16 mouse cellular contexts compared by ENCODE assay signal in the genomic region with DNA sequence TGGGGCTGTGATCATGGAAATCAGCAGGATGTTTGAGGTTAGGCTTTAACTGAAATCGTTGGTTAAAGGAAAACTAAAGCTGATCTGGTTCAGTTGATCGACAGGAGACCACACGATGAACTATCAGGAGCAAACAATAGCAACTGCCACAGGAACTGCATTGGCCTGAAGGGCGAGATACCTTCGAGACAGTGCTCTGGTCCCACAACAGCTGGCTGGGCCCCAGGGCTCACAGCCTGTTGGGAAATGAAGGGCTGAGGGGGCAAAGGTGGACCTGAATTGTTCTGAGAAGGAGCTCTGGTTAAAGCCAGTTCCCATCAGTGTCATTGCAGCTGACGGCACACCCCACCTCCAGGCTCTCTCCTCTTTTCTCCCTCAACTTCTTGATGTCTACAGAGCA. TPM values are rescaled to one million over a fixed set of nuclear protein-coding genes. Genes with fewer than 3 reads are reported as not detected.
DNase-seq lines count a peak whose midpoint lies in the region; ATAC-seq and TF ChIP-seq lines count a peak whose summit lies in the region.
"Had no signal": no experiment of that assay in that cellular context is flagged by ENCODE, and none has a peak within 500 bp of the region (broad histone marks: within the 10 kb centered on the region; RNA-seq: fewer than 3 reads in every experiment).

No protein-coding gene starts in this region.

- no peaks in the 10 kb centered on the region for H3K9me3 ChIP-seq in midbrain, embryonic 10.5 days (replicated peaks)
- no peaks in the 10 kb centered on the region for H3K9me3 ChIP-seq in midbrain, embryonic 15.5 days
- no peaks in the 10 kb centered on the region for H3K9me3 ChIP-seq in intestine, embryonic 15.5 days
- H3K9me3 ChIP-seq in limb, embryonic 10.5 days (replicated peaks) = no peaks in the 10 kb centered on the region
- H3K9me3 ChIP-seq in neural tube, embryonic 15.5 days (replicated peaks) = no peaks in the 10 kb centered on the region
- H3K9me3 ChIP-seq: neural tube, embryonic 12.5 days had no signal

- DNase-seq in midbrain, embryonic 10.5 days (ENCODE audit: low spot score) = no peak
- DNase-seq in limb, embryonic 10.5 days (ENCODE audit: low spot score) = no peak
- DNase-seq in naive thymus-derived CD4-positive, alpha-beta T cell, adult 2 months (ENCODE audit: low read depth) = peak; percentile 43
- DNase-seq in cerebellum, adult 2 months = no peak
- no peak for DNase-seq in spleen, postnatal 4 days (ENCODE audit: low spot score in 2 of 2)
- DNase-seq: cerebellum, adult 11 months; lung, postnatal 36 days; right cerebral cortex, postnatal 25 days; thymus, postnatal 14 days had no signal

- no peaks in the 10 kb centered on the region for H3K27me3 ChIP-seq in midbrain, embryonic 10.5 days (ENCODE audit: low read depth, poor library complexity, severe bottlenecking)
- H3K27me3 ChIP-seq in midbrain, embryonic 15.5 days (replicated peaks) = no peaks in the 10 kb centered on the region
- no peaks in the 10 kb centered on the region for H3K27me3 ChIP-seq in intestine, embryonic 15.5 days (replicated peaks)
- no peaks in the 10 kb centered on the region; the same call in 1 of the 2 replicates for H3K27me3 ChIP-seq in limb, embryonic 10.5 days (ENCODE audit: low read depth, poor library complexity, severe bottlenecking)
- H3K27me3 ChIP-seq in cerebellum, adult 2 months (ENCODE audit: control insufficient read depth, insufficient read depth, low read length) = no peaks in the 10 kb centered on the region
- H3K27me3 ChIP-seq in neural tube, embryonic 15.5 days (replicated peaks) = peaks cover 4% of the 10 kb centered on the region
- H3K27me3 ChIP-seq: neural tube, embryonic 12.5 days had no signal

- TF ChIP-seq POLR2A in cerebellum, adult 2 months (IDR thresholded peaks at IDR 0.05; ENCODE audit: borderline replicate concordance, insufficient read depth, low read length) = no peak

- H3K4me3 ChIP-seq in midbrain, embryonic 10.5 days = no peak overlapping the region
- no peak overlapping the region for H3K4me3 ChIP-seq in midbrain, embryonic 15.5 days
- no peak overlapping the region for H3K4me3 ChIP-seq in intestine, embryonic 15.5 days (replicated peaks)
- no peak overlapping the region for H3K4me3 ChIP-seq in limb, embryonic 10.5 days
- H3K4me3 ChIP-seq in cerebellum, adult 2 months (replicated peaks; ENCODE audit: insufficient read depth, low read depth, low read length) = no peak overlapping the region
- no peak overlapping the region for H3K4me3 ChIP-seq in neural tube, embryonic 15.5 days (replicated peaks)
- H3K4me3 ChIP-seq: left cerebral cortex, adult 2 months; neural tube, embryonic 12.5 days had no signal

- no peak overlapping the region for H3K9ac ChIP-seq in midbrain, embryonic 15.5 days
- no peak overlapping the region for H3K9ac ChIP-seq in intestine, embryonic 15.5 days
- no peak overlapping the region for H3K9ac ChIP-seq in neural tube, embryonic 15.5 days (replicated peaks)
- H3K9ac ChIP-seq: neural tube, embryonic 12.5 days had no signal

- H3K4me2 ChIP-seq in midbrain, embryonic 15.5 days = no peak overlapping the region
- no peak overlapping the region for H3K4me2 ChIP-seq in intestine, embryonic 15.5 days (replicated peaks)
- no peak overlapping the region for H3K4me2 ChIP-seq in neural tube, embryonic 15.5 days
- H3K4me2 ChIP-seq: neural tube, embryonic 12.5 days had no signal

- H3K27ac ChIP-seq in midbrain, embryonic 10.5 days (replicated peaks) = peak overlapping the region; percentile 61
- H3K27ac ChIP-seq in midbrain, embryonic 15.5 days = no peak overlapping the region
- H3K27ac ChIP-seq in intestine, embryonic 15.5 days = 0 out of 2 replicates have a peak overlapping the region, but pooled peaks have one; percentile 18
- H3K27ac ChIP-seq in limb, embryonic 10.5 days = peak overlapping the region; percentile 53; the same call in 1 of the 2 replicates
- H3K27ac ChIP-seq in cerebellum, adult 2 months (ENCODE audit: insufficient read depth, low read length) = no peak overlapping the region
- H3K27ac ChIP-seq in neural tube, embryonic 15.5 days (replicated peaks) = no peak overlapping the region
- H3K27ac ChIP-seq: left cerebral cortex, adult 2 months; neural tube, embryonic 12.5 days had no signal

- no peak for TF ChIP-seq CTCF in cerebellum, adult 2 months (IDR thresholded peaks at IDR 0.05; ENCODE audit: borderline replicate concordance, insufficient read depth, low read depth, low read length)

- peaks cover 47% of the 10 kb centered on the region for H3K4me1 ChIP-seq in midbrain, embryonic 10.5 days
- H3K4me1 ChIP-seq in midbrain, embryonic 15.5 days = peaks cover 5% of the 10 kb centered on the region; the same call in 1 of the 2 replicates
- peaks cover 55% of the 10 kb centered on the region for H3K4me1 ChIP-seq in intestine, embryonic 15.5 days (replicated peaks)
- peaks cover 66% of the 10 kb centered on the region for H3K4me1 ChIP-seq in limb, embryonic 10.5 days
- H3K4me1 ChIP-seq in cerebellum, adult 2 months (ENCODE audit: control insufficient read depth, insufficient read depth, low read length) = peaks cover 31% of the 10 kb centered on the region
- peaks cover 16% of the 10 kb centered on the region for H3K4me1 ChIP-seq in neural tube, embryonic 15.5 days

- no peak for ATAC-seq in midbrain, embryonic 15.5 days (replicated peaks)
- peak; percentile 81 for ATAC-seq in intestine, embryonic 15.5 days
- ATAC-seq in neural tube, embryonic 15.5 days (ENCODE audit: low FRiP score) = no peak
- ATAC-seq: activated CD4-positive, CD25-positive, alpha-beta regulatory T cell, adult 4 months; hindbrain, embryonic 16.5 days had no signal

- no peaks in the 10 kb centered on the region for H3K36me3 ChIP-seq in midbrain, embryonic 10.5 days
- no peaks in the 10 kb centered on the region for H3K36me3 ChIP-seq in midbrain, embryonic 15.5 days (replicated peaks)
- H3K36me3 ChIP-seq in intestine, embryonic 15.5 days = no peaks in the 10 kb centered on the region
- H3K36me3 ChIP-seq in limb, embryonic 10.5 days = no peaks in the 10 kb centered on the region
- no peaks in the 10 kb centered on the region for H3K36me3 ChIP-seq in neural tube, embryonic 15.5 days
- H3K36me3 ChIP-seq: neural tube, embryonic 12.5 days had no signal

- WGBS in midbrain, embryonic 10.5 days = 75% methylated on average over 6 of the region's 6 CpGs
- WGBS in midbrain, embryonic 15.5 days = 68% methylated on average over 6 of the region's 6 CpGs
- WGBS in intestine, embryonic 15.5 days = 54% methylated on average over 6 of the region's 6 CpGs
- 80% methylated on average over 6 of the region's 6 CpGs for WGBS in limb, embryonic 10.5 days
- whole genome bisulfite sequencing in cerebellum, adult 2 months = 83% methylated on average over 6 of the region's 6 CpGs
- WGBS in neural tube, embryonic 15.5 days = 84% methylated on average over 6 of the region's 6 CpGs

RNA-seq across cellular contexts. Expression of gene Tgfbr3, which starts 52.5 kb away (rescaled TPM):
- 7.2 and 7.4 TPM in 2 replicates for polyA plus RNA-seq in midbrain, embryonic 10.5 days (2016; fragmentation: Nextera tagmentation; extraction: Ambion mirVana)
- 6.5 TPM in 2 replicates for polyA plus RNA-seq in midbrain, embryonic 15.5 days (2015; fragmentation: Nextera tagmentation; extraction: Ambion mirVana)
- 14.4 and 16.3 TPM in 2 replicates for polyA plus RNA-seq in intestine, embryonic 15.5 days (2015; fragmentation: Nextera tagmentation; extraction: Ambion mirVana)
- 12.1 and 13.6 TPM in 2 replicates for polyA plus RNA-seq in limb, embryonic 10.5 days (2016; fragmentation: Nextera tagmentation; extraction: Ambion mirVana)
- 11.5 and 12.5 TPM in 2 replicates for polyA plus RNA-seq in cerebellum, adult 2 months (2012; rRNA removed)
- polyA plus RNA-seq in neural tube, embryonic 15.5 days (2015; fragmentation: Nextera tagmentation; extraction: Ambion mirVana) = 6.6 and 10.1 TPM in 2 replicates

Comparison
In these comparisons a context has a peak if more than half of its experiments do, and no peak if none do; other contexts are left out.
1. H3K27ac ChIP-seq: peak in midbrain, embryonic 10.5 days (single experiment), intestine, embryonic 15.5 days (single experiment) and limb, embryonic 10.5 days (single experiment); none in midbrain, embryonic 15.5 days (single experiment), cerebellum, adult 2 months (single experiment) and neural tube, embryonic 15.5 days (single experiment).